ENCODE assay signal across 8 mouse cellular contexts in the genomic region with DNA sequence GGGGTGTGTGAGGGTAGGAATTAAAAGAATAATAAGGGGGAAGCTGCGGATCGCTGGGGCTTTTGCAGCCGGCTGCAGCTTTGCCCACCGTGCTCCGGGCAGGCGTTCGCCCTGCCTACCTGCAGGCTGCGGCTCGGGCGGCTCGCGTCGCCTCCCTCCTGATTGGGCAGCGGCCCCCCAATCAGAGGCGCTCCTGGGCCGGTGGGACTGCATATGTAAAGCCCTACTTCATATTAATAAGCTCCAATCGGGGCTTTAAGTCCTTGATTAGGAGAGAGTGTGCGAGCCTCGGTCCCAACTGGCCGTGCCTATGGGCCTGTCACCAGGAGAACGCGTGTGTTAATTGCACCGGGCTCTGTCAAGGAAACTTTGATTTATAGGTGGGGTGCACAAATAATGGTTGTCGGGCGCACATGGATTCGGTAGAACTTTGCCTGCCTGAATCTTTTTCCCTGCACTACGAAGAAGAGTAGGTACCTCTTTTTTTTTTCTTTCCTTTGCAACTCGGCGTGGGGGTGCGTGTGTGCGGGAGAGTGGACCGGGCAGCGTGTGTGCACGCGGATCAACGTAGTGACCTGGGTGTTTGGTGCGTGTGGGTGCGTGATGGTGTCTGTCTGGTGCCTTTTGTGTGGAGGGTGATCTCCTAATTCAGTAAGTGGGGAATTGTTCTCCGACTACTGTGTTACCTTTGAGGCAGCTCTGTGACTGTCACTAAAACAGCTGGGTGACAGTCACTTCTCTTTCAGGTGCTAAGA.
DNase-seq lines count a peak whose midpoint lies in the region; ATAC-seq lines count a peak whose summit lies in the region.

No protein-coding gene starts in this region.

- no peaks in the 10 kb centered on the region for H3K36me3 ChIP-seq in hindbrain, embryonic 16.5 days (ENCODE audit: control insufficient read depth, insufficient read depth, low read length)

- WGBS in hindbrain, embryonic 16.5 days, result under 1% methylated on average over 39 of the region's 39 CpGs

- no peak overlapping the region for H3K27ac ChIP-seq in hindbrain, embryonic 16.5 days (ENCODE audit: low read depth, low read length)

- H3K4me2 ChIP-seq in hindbrain, embryonic 16.5 days (ENCODE audit: low read length), result peak overlapping the region; percentile 72

- DNase-seq in adrenal gland, adult 18-20 months (ENCODE audit: low spot score in 2 of 2), result peak; percentile 54 to 63
- DNase-seq in embryo, embryonic 10 days (ENCODE audit: low spot score), result peak; percentile 83
- DNase-seq in gastrocnemius, postnatal 10 days, result peak; percentile 41
- DNase-seq in left cerebral cortex, adult 8-10 months (ENCODE audit: low spot score in 2 of 2), result peak; percentile 24 to 32
- peak; percentile 35 for DNase-seq in lung, postnatal 25 days (ENCODE audit: low spot score)
- peak; percentile 87 for DNase-seq in retina, postnatal 1 day

- peak overlapping the region; percentile 45 for H3K9ac ChIP-seq in hindbrain, embryonic 16.5 days (ENCODE audit: low read depth, low read length)

- no peaks in the 10 kb centered on the region for H3K9me3 ChIP-seq in hindbrain, embryonic 16.5 days (ENCODE audit: control insufficient read depth, low read length)

- peak overlapping the region; percentile 45 for H3K4me3 ChIP-seq in hindbrain, embryonic 16.5 days (ENCODE audit: low read length)

- no peaks in the 10 kb centered on the region; the same call in 1 of the 2 replicates for H3K4me1 ChIP-seq in hindbrain, embryonic 16.5 days (ENCODE audit: control insufficient read depth, insufficient read depth, low read depth, low read length)

- no peaks in the 10 kb centered on the region; the same call in 1 of the 2 replicates for H3K27me3 ChIP-seq in hindbrain, embryonic 16.5 days (replicated peaks; ENCODE audit: control insufficient read depth, insufficient read depth, low read length)

- ATAC-seq in hindbrain, embryonic 16.5 days, result peak; percentile 94
- no peak for ATAC-seq in inflammation-experienced regulatory T-cells, adult 6 months

Comparison
In these comparisons a context has a peak if more than half of its experiments do, and no peak if none do; other contexts are left out.
1. DNase-seq: peak in every context shown above with its lines; median percentile 87 in retina, postnatal 1 day; 83 in embryo, embryonic 10 days; 58 in adrenal gland, adult 18-20 months; 41 in gastrocnemius, postnatal 10 days; 35 in lung, postnatal 25 days; 28 in left cerebral cortex, adult 8-10 months.